Mouse (Mus musculus) CH12.LX (cell line): ENCODE measurements around the gene Tmx1. TPM values are rescaled to one million over a fixed set of nuclear protein-coding genes. Genes with fewer than 3 reads are reported as not detected.

Experiments
- DNase-seq: peaks from one replicate; pipeline ENCODE4 v3.0.0-alpha.2; 2013; ENCODE audit errors: extremely low read depth
- H3K27ac ChIP-seq: 2 replicates; pipeline ENCODE4 v1.5.1; 2012; ENCODE audit warnings: low read depth, mild to moderate bottlenecking, control low read depth, moderate library complexity; ENCODE audit not compliant: insufficient read depth
- H3K27me3 ChIP-seq: replicated peaks from 2 replicates; pipeline ENCODE3; 2012; ENCODE audit warnings: inconsistent platforms
- H3K36me3 ChIP-seq, 2 experiments: replicated peaks in 1 of 2; 2 replicates each; pipeline versions ENCODE3 to v1.6.1; 2012; ENCODE audit warnings: inconsistent platforms in 1 of 2, low read length in 1 of 2, mild to moderate bottlenecking in 1 of 2, mixed read lengths in 1 of 2, moderate library complexity in 1 of 2; ENCODE audit not compliant: control insufficient read depth in 1 of 2, insufficient read depth in 1 of 2
- H3K4me1 ChIP-seq, 2 experiments: 2 replicates each; pipeline ENCODE4 v1.6.1; 2012; ENCODE audit warnings: inconsistent platforms in 1 of 2, moderate library complexity in 1 of 2; ENCODE audit not compliant: insufficient read depth in 2 of 2, control insufficient read depth in 1 of 2
- H3K4me2 ChIP-seq: 2 replicates; pipeline ENCODE4 v1.6.1; 2012; ENCODE audit warnings: low read depth, mild to moderate bottlenecking, control low read depth; ENCODE audit not compliant: poor library complexity, insufficient read depth, severe bottlenecking
- H3K4me3 ChIP-seq, 3 experiments: fragments of 150-350 bp in 1 of 3; sonication (generic) in 1 of 3; replicated peaks in 1 of 3; 2 replicates each; pipeline versions ENCODE3 to v1.5.1; 2011 to 2012; ENCODE audit warnings: low read depth in 2 of 3, low read length in 2 of 3, mild to moderate bottlenecking in 2 of 3, moderate library complexity in 2 of 3, control low read depth in 1 of 3, improper control_type of control experiment in 1 of 3, inconsistent platforms in 1 of 3, mixed read lengths in 1 of 3; ENCODE audit not compliant: poor library complexity in 1 of 3
- H3K79me2 ChIP-seq: replicated peaks from 2 replicates; pipeline ENCODE4 v1.6.1; 2012; ENCODE audit warnings: mild to moderate bottlenecking, moderate library complexity; ENCODE audit not compliant: control insufficient read depth, poor library complexity, insufficient read depth, severe bottlenecking; ENCODE audit errors: extremely low read depth
- H3K9ac ChIP-seq: 2 replicates; pipeline ENCODE4 v1.6.1; 2012; ENCODE audit warnings: low read depth, mild to moderate bottlenecking, control low read depth, moderate library complexity; ENCODE audit not compliant: insufficient read depth
- H3K9me3 ChIP-seq: replicated peaks from 2 replicates; pipeline ENCODE3; 2012; ENCODE audit warnings: low read length, inconsistent platforms, mixed read lengths
- BHLHE40 ChIP-seq: IDR thresholded peaks from 2 replicates; pipeline ENCODE4 v1.6.1; 2011; ENCODE audit warnings: mild to moderate bottlenecking, low read depth, low read length, improper control_type of control experiment
- CHD2 ChIP-seq: IDR thresholded peaks from 2 replicates; pipeline ENCODE4 v1.6.1; 2011; ENCODE audit warnings: low read length, improper control_type of control experiment
- GABPA ChIP-seq: IDR thresholded peaks from 2 replicates; pipeline ENCODE4 v1.6.1; 2012; ENCODE audit warnings: low read depth, low read length, improper control_type of control experiment, inconsistent platforms; ENCODE audit not compliant: insufficient replicate concordance
- IRF4 ChIP-seq: IDR thresholded peaks from 2 replicates; pipeline ENCODE4 v1.6.1; 2014; ENCODE audit warnings: low read depth, mild to moderate bottlenecking, inconsistent platforms, low read length, improper control_type of control experiment
- JUND ChIP-seq: conservative IDR thresholded peaks from 2 replicates; pipeline ENCODE4 v1.6.1; 2011; ENCODE audit warnings: low read depth, low read length, improper control_type of control experiment
- MAFK ChIP-seq: IDR thresholded peaks from 2 replicates; pipeline ENCODE4 v1.6.1; 2011; ENCODE audit warnings: low read length, improper control_type of control experiment; ENCODE audit not compliant: insufficient replicate concordance
- MAZ ChIP-seq: IDR thresholded peaks from 2 replicates; pipeline ENCODE4 v1.6.1; 2012; ENCODE audit warnings: low read depth, mild to moderate bottlenecking, inconsistent platforms, low read length, improper control_type of control experiment, moderate library complexity
- MEF2A ChIP-seq: IDR thresholded peaks from 2 replicates; pipeline ENCODE4 v1.6.1; 2014; ENCODE audit warnings: low read depth, mild to moderate bottlenecking, inconsistent platforms, low read length, improper control_type of control experiment, borderline replicate concordance
- MXI1 ChIP-seq: IDR thresholded peaks from 2 replicates; pipeline ENCODE4 v1.6.1; 2011; ENCODE audit warnings: mild to moderate bottlenecking, low read depth, low read length, improper control_type of control experiment
- MYC ChIP-seq: IDR thresholded peaks from 2 replicates; pipeline ENCODE4 v1.6.1; 2011; ENCODE audit warnings: low read depth, mild to moderate bottlenecking, improper control_type of control experiment, low read length
- NELFE ChIP-seq: IDR thresholded peaks from 2 replicates; pipeline ENCODE4 v1.6.1; 2011; ENCODE audit warnings: low read depth, low read length, improper control_type of control experiment
- RAD21 ChIP-seq: IDR thresholded peaks from 2 replicates; pipeline ENCODE4 v1.6.1; 2011; ENCODE audit warnings: low read depth, mild to moderate bottlenecking, low read length, improper control_type of control experiment, moderate library complexity
- SMC3 ChIP-seq: IDR thresholded peaks from 2 replicates; pipeline ENCODE4 v1.6.1; 2011; ENCODE audit warnings: low read depth, low read length, improper control_type of control experiment
- ZKSCAN1 ChIP-seq: IDR thresholded peaks from 2 replicates; pipeline ENCODE4 v1.6.1; 2012; ENCODE audit warnings: low read depth, inconsistent platforms, low read length, improper control_type of control experiment, borderline replicate concordance
- ZMIZ1 ChIP-seq: IDR thresholded peaks from 2 replicates; pipeline ENCODE4 v1.6.1; 2012; ENCODE audit warnings: low read depth, mild to moderate bottlenecking, inconsistent platforms, low read length, improper control_type of control experiment
- dilution Hi-C: fragments of 300-500 bp; cut with MboI; formaldehyde crosslinking; loops from 2 replicates; pipeline ENCODE4 v1.14.3; 2020; ENCODE audit warnings: low sequenced_read_pairs; ENCODE audit not compliant: extremely low pct_unique_long_range_greater_than_20kb, extremely low pct_ligation_motif_present
- in situ Hi-C: fragments of 300-500 bp; cut with MboI; formaldehyde crosslinking; loops from 3 replicates; pipeline ENCODE4 v1.14.3; 2019; ENCODE audit warnings: low sequenced_read_pairs, low pct_ligation_motif_present, low pct_unique_long_range_greater_than_20kb, mixed read lengths
- polyA plus RNA-seq: library from polyadenylated mRNA; unstranded; fragments of >175 nt; gene quantifications from 2 replicates; pipeline ENCODE4 v1.2.1, GENCODE M21; 2012; ENCODE audit warnings: low read depth; ENCODE audit not compliant: insufficient read length
- total RNA-seq, 2 experiments: library from RNA; depleted of rRNA; stranded (reverse); fragments of 300-350 nt in 1 of 2; fragments of >200 nt in 1 of 2; gene quantifications; 2 replicates each; pipeline ENCODE4 v1.2.3; 2012 to 2014

Gene Tmx1
- total and polyA plus RNA-seq, 3 experiments: 60.3 to 132 (median 113) TPM

DNA sequence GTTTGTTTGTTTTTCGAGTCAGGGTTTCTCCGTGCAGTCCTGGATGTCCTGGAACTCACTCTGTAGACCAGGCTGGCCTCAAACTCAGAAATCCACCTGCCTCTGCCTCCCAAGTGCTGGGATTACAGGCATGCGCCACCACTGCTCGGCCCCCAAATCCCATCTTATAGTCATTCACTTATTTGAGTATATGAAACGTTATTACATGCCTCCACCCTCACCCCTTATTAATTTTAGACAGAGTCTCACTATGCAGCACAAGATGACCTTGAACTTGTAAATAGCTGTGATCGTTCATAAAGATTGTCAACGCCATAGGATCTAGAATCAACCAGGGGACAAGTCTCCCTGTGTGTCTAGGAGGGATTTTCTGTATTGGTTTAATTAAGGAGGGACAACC lies 33.1 kb downstream of the Tmx1 start:
- dilution Hi-C loops (no loop called here), in situ Hi-C loops (no loop called here)
- no peak for DNase-seq
- no peaks in the 10 kb centered on the region for H3K36me3 ChIP-seq
- H3K9ac ChIP-seq: no peak overlapping the region
- no peak overlapping the region for H3K4me2 ChIP-seq
- H3K4me1 ChIP-seq: no peaks in the 10 kb centered on the region
- H3K27me3 ChIP-seq: no peaks in the 10 kb centered on the region
- H3K27ac ChIP-seq: no peak overlapping the region
- no peak overlapping the region for H3K4me3 ChIP-seq
- no peaks in the 10 kb centered on the region for H3K79me2 ChIP-seq
- no peak for TF ChIP-seq RAD21
- TF ChIP-seq BHLHE40: no peak
- TF ChIP-seq ZKSCAN1: no peak
- no peak for TF ChIP-seq IRF4
- no peak for TF ChIP-seq GABPA
- TF ChIP-seq ZMIZ1: no peak
- no peaks in the 10 kb centered on the region for H3K9me3 ChIP-seq

DNA sequence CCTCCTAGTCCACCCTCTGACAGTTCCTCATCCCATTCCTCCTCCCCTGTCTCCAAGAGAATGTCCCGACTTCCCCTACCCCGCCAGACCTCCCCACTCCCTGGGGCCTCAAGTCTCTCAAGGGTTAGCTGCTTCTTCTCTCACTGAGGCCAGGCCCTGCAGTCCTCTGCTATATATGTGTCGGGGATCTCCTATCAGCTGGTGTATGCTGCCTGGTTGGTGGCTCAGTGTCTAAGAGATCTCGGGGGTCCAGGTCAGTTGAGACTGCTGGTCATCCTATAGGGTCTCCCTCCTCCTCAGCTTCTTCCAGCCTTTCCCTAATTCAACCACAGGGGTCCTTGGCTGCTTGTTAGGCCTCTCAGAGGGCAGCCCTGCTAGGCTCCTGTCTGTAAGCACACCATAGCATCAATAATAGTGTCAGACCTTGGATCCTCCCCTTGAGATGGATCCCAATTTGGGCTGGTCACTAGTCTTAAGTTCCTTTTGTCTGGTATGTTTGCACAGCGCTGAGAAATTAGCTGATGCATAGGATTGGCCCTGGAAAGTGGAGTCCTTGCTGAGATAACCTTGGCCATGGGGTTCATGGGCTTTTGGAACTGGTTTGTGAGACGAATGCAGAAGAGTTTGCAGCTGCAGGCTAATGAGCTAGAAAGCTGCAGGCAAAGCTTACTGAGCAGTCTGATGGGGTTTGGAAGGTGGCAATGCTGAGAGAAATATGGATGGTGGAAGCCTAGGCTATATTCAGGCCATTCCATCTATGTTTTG lies 34.0 kb downstream of the Tmx1 start:
- Histone ChIP-seq H3K27me3 (no peaks in the 10 kb centered on the region), H3K4me2 (no peak overlapping the region), H3K36me3 (no peaks in the 10 kb centered on the region), H3K79me2 (no peaks in the 10 kb centered on the region), H3K4me1 (no peaks in the 10 kb centered on the region), H3K4me3 (no peak overlapping the region), H3K9me3 (no peaks in the 10 kb centered on the region), H3K27ac (no peak overlapping the region), H3K9ac (no peak overlapping the region)
- no peak for DNase-seq
- in situ Hi-C loops: no loop called here
- dilution Hi-C loops: no loop called here
- TF ChIP-seq MYC (no peak), MAFK (no peak), ZMIZ1 (no peak), JUND (no peak), MEF2A (no peak), MXI1 (no peak), SMC3 (no peak), ZKSCAN1 (no peak), CHD2 (no peak), NELFE (no peak), MAZ (no peak)
